Mouse (Mus musculus): ENCODE measurements around the gene Acod1.

Acod1 gene

DNA sequence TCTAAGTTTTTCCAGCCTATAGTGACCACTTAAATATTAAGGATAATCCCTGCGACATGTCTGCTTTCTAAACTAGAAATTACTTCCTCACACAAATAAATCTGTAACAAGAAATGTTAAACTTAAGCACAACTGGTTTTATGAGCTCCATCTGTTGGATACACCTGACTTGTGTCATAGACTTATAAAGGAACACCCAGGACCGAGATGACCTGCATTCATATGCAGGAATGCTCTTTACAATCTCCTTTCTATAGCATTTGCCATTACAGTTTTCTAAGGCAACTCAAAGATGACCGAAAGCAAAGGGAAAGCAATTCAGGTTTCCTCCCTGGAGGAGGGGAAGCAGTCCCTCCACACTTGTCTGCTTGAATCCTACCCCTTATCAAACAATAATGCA, 46.5 kb downstream of the Acod1 start:
- Histone ChIP-seq H3K4me1 (replicated peaks; ENCODE audit: low read depth, low read length) (peaks cover 77% of the 10 kb centered on the region), H3K36me3 (ENCODE audit: insufficient read depth, low read length) (peaks cover 83% of the 10 kb centered on the region), H3K9me3 (ENCODE audit: low read length) (no peaks in the 10 kb centered on the region), H3K4me3 (replicated peaks; ENCODE audit: low read length) (no peak overlapping the region), H3K27me3 (ENCODE audit: insufficient read depth, low read length) (peaks cover 7% of the 10 kb centered on the region)
- TF ChIP-seq CTCF (conservative IDR thresholded peaks at IDR 0.05; ENCODE audit: low read length) (no peak), POU5F1 (IDR thresholded peaks at IDR 0.05; ENCODE audit: borderline replicate concordance, low read length) (no peak; the same call in 1 of the 2 replicates), NANOG (IDR thresholded peaks at IDR 0.05; ENCODE audit: borderline replicate concordance, low read length) (no peak)

- peaks cover 79% of the 10 kb centered on the region for H3K36me3 ChIP-seq (ENCODE audit: insufficient read depth, low read length)
- no peak overlapping the region for H3K4me3 ChIP-seq (replicated peaks; ENCODE audit: low read length)
- TF ChIP-seq NANOG (IDR thresholded peaks at IDR 0.05; ENCODE audit: borderline replicate concordance, low read length) (no peak), POU5F1 (IDR thresholded peaks at IDR 0.05; ENCODE audit: borderline replicate concordance, low read length) (no peak), CTCF (conservative IDR thresholded peaks at IDR 0.05; ENCODE audit: low read length) (no peak)
- peaks cover 7% of the 10 kb centered on the region for H3K27me3 ChIP-seq (ENCODE audit: insufficient read depth, low read length)
- H3K4me1 ChIP-seq (replicated peaks; ENCODE audit: low read depth, low read length): peaks cover 75% of the 10 kb centered on the region
- no peaks in the 10 kb centered on the region for H3K9me3 ChIP-seq (ENCODE audit: low read length)
Observed at GRCm38 (mm10) chr14:103093670-103094069, 46.9 kb downstream of the Acod1 start.

GRCm38 (mm10) chr14:103095036-103095435, 48.3 kb downstream of the Acod1 start:
- TF ChIP-seq CTCF (conservative IDR thresholded peaks at IDR 0.05; ENCODE audit: low read length) (no peak), NANOG (IDR thresholded peaks at IDR 0.05; ENCODE audit: borderline replicate concordance, low read length) (no peak), POU5F1 (IDR thresholded peaks at IDR 0.05; ENCODE audit: borderline replicate concordance, low read length) (no peak)
- H3K36me3 ChIP-seq (ENCODE audit: insufficient read depth, low read length): peaks cover 65% of the 10 kb centered on the region
- peaks cover 66% of the 10 kb centered on the region for H3K4me1 ChIP-seq (replicated peaks; ENCODE audit: low read depth, low read length)
- H3K9me3 ChIP-seq (ENCODE audit: low read length): no peaks in the 10 kb centered on the region
- H3K4me3 ChIP-seq (replicated peaks; ENCODE audit: low read length): peak overlapping the region; percentile 58
- peaks cover 6% of the 10 kb centered on the region for H3K27me3 ChIP-seq (ENCODE audit: insufficient read depth, low read length)

DNA sequence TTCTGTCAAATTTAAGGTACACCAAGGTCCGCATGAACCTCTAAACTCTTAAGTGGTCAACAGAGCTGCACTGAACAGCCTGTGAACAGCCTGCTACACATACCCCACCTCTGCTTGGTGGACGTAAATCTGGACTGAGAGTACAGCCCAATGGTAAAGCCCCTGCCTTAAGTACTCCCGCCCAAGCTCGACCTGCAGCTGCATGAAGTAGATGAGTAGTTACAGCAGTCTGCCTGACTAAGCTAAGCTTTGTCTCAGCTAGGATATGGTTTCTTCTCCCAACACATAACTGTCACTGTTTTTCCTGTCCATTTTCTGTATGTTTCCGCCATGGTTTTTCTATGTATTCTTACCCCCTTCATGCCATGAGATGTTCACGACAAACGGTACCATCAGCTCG, 49.0 kb downstream of the Acod1 start:
- Histone ChIP-seq H3K27me3 (ENCODE audit: insufficient read depth, low read length) (peaks cover 6% of the 10 kb centered on the region), H3K4me1 (replicated peaks; ENCODE audit: low read depth, low read length) (peaks cover 67% of the 10 kb centered on the region), H3K36me3 (ENCODE audit: insufficient read depth, low read length) (peaks cover 59% of the 10 kb centered on the region), H3K4me3 (replicated peaks; ENCODE audit: low read length) (peak overlapping the region; percentile 92; the same call in 1 of the 2 replicates), H3K9me3 (ENCODE audit: low read length) (no peaks in the 10 kb centered on the region)
- TF ChIP-seq CTCF (conservative IDR thresholded peaks at IDR 0.05; ENCODE audit: low read length) (no peak), NANOG (IDR thresholded peaks at IDR 0.05; ENCODE audit: borderline replicate concordance, low read length) (no peak), POU5F1 (IDR thresholded peaks at IDR 0.05; ENCODE audit: borderline replicate concordance, low read length) (no peak)

DNA sequence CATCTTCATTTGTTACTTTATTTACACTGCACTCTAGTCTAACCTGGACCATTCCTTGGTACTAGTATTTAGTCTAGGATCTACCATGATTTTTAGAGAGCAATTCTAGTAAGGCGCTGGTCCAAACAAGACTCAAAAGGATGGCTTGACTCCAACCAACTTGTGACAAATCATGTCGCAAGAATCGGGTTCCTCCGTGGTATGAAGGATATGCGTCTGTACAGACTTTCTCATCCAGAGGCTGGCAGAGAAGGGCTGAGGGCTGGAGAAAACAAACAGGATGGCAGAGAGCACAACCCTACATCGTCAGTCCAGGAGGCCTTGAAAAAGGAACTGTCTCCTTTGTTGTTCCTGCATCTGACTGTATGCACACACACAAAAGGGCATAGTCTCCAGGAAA, 49.8 kb downstream of the Acod1 start:
- peaks cover 67% of the 10 kb centered on the region for H3K4me1 ChIP-seq (replicated peaks; ENCODE audit: low read depth, low read length)
- no peaks in the 10 kb centered on the region for H3K9me3 ChIP-seq (ENCODE audit: low read length)
- TF ChIP-seq NANOG (IDR thresholded peaks at IDR 0.05; ENCODE audit: borderline replicate concordance, low read length): no peak
- no peak for TF ChIP-seq POU5F1 (IDR thresholded peaks at IDR 0.05; ENCODE audit: borderline replicate concordance, low read length)
- TF ChIP-seq CTCF (conservative IDR thresholded peaks at IDR 0.05; ENCODE audit: low read length): no peak
- H3K27me3 ChIP-seq (ENCODE audit: insufficient read depth, low read length): peaks cover 6% of the 10 kb centered on the region
- peak overlapping the region; percentile 92 for H3K4me3 ChIP-seq (replicated peaks; ENCODE audit: low read length)
- H3K36me3 ChIP-seq (ENCODE audit: insufficient read depth, low read length): peaks cover 51% of the 10 kb centered on the region

DNA sequence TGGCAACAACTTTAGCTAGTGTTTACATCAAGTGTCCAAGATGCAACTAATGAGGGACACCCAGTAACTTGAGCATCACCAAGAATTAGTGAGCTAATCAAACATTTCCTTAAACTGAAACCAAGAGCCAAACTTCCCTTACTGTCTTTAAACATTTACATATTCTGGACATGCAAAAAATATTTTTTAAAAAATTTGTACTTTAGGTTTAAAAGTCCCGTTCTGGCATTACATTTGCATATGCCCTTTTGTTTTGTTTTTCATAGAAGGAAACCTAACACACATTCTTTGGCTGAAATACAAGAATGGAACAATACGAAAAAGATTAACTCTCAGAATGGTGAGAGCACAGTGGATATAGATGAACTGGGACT, 51.4 kb downstream of the Acod1 start:
- H3K4me1 ChIP-seq (replicated peaks; ENCODE audit: low read depth, low read length): peaks cover 70% of the 10 kb centered on the region
- peaks cover 6% of the 10 kb centered on the region for H3K27me3 ChIP-seq (ENCODE audit: insufficient read depth, low read length)
- peak overlapping the region; percentile 92 for H3K4me3 ChIP-seq (replicated peaks; ENCODE audit: low read length)
- peaks cover 36% of the 10 kb centered on the region for H3K36me3 ChIP-seq (ENCODE audit: insufficient read depth, low read length)
- TF ChIP-seq NANOG (IDR thresholded peaks at IDR 0.05; ENCODE audit: borderline replicate concordance, low read length) (no peak), POU5F1 (IDR thresholded peaks at IDR 0.05; ENCODE audit: borderline replicate concordance, low read length) (no peak), CTCF (conservative IDR thresholded peaks at IDR 0.05; ENCODE audit: low read length) (no peak)
- no peaks in the 10 kb centered on the region for H3K9me3 ChIP-seq (ENCODE audit: low read length)

GRCm38 (mm10) chr14:103098587-103099235, 51.9 kb downstream of the Acod1 start:
- TF ChIP-seq POU5F1 (IDR thresholded peaks at IDR 0.05; ENCODE audit: borderline replicate concordance, low read length): no peak
- TF ChIP-seq CTCF (conservative IDR thresholded peaks at IDR 0.05; ENCODE audit: low read length): no peak
- TF ChIP-seq NANOG (IDR thresholded peaks at IDR 0.05; ENCODE audit: borderline replicate concordance, low read length): no peak
- peaks cover 31% of the 10 kb centered on the region for H3K36me3 ChIP-seq (ENCODE audit: insufficient read depth, low read length)
- H3K4me3 ChIP-seq (replicated peaks; ENCODE audit: low read length): peak overlapping the region; percentile 92
- peaks cover 6% of the 10 kb centered on the region for H3K27me3 ChIP-seq (ENCODE audit: insufficient read depth, low read length)
- peaks cover 65% of the 10 kb centered on the region for H3K4me1 ChIP-seq (replicated peaks; ENCODE audit: low read depth, low read length)
- no peaks in the 10 kb centered on the region for H3K9me3 ChIP-seq (ENCODE audit: low read length)

DNA sequence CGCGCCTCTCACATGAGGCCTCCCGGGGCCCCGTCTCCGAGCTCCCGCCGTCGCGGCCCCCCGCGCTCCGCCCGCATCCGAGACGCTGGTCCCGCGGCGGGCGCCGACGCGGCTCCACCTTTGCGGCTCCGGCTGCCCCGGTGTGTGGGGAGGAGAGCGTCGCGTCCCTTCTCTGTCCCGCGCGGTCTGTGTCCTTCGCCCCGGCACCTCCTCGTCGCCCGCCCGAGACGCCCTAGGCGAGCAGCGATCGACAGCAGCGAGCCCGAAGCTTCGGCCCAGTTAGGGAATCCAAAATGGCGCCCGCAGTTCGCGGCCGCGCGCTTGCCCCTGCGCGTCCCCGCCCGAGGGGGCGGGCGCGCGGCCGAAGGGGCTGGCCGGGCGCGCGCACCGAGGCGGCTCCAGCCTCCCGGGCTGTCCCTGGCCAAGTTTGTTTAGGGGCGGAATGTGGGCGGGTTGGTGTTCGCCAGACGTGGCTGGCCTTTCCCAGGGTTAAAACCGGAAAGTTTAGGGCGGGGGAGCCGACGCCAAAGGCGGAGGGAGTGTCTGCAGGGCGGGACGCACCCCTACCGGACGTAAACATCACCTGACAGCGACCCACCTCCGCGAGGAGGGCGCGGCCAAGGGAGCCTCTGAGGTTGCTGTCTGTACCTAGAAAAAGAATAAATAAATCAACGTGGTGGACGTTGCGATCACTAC, 52.6 kb downstream of the Acod1 start, which contains the start of gene Fbxl3:
TSS of gene Fbxl3 (minus strand) at position 329 of the 696 bp plus-strand sequence.
- TF ChIP-seq POU5F1 (IDR thresholded peaks at IDR 0.05; ENCODE audit: borderline replicate concordance, low read length) (no peak), NANOG (IDR thresholded peaks at IDR 0.05; ENCODE audit: borderline replicate concordance, low read length) (no peak), CTCF (conservative IDR thresholded peaks at IDR 0.05; ENCODE audit: low read length) (no peak)
- H3K4me3 ChIP-seq (replicated peaks; ENCODE audit: low read length): peak within 1 kb of the TSS; percentile 92
- no peaks in the 10 kb centered on the region for H3K9me3 ChIP-seq (ENCODE audit: low read length)
- H3K4me1 ChIP-seq (replicated peaks; ENCODE audit: low read depth, low read length): peaks cover 59% of the 10 kb centered on the region
- peaks cover 25% of the 10 kb centered on the region for H3K36me3 ChIP-seq (ENCODE audit: insufficient read depth, low read length)
- H3K27me3 ChIP-seq (ENCODE audit: insufficient read depth, low read length): peaks cover 6% of the 10 kb centered on the region

All from E14TG2a.4 (cell line).